Mouse (Mus musculus) ES-Bruce4 (cell line): ENCODE results near the gene Ddx42. TPM values are rescaled to one million over a fixed set of nuclear protein-coding genes. Genes with fewer than 3 reads are reported as not detected.

Experiments used
- H3K27ac ChIP-seq: 2 replicates; pipeline ENCODE4 v1.5.1; 2012; ENCODE audit warnings: low read length, inconsistent platforms; ENCODE audit not compliant: insufficient read depth
- H3K27me3 ChIP-seq: 2 replicates; pipeline ENCODE4 v1.6.1; 2012; ENCODE audit warnings: mild to moderate bottlenecking, low read length, inconsistent platforms; ENCODE audit not compliant: control insufficient read depth, poor library complexity, insufficient read depth, severe bottlenecking
- H3K36me3 ChIP-seq: 2 replicates; pipeline ENCODE4 v1.6.1; 2012; ENCODE audit warnings: inconsistent platforms, mild to moderate bottlenecking, low read length, moderate library complexity; ENCODE audit not compliant: control insufficient read depth, poor library complexity, insufficient read depth, severe bottlenecking
- H3K4me1 ChIP-seq: one replicate; pipeline ENCODE4 v1.8.1; 2011; ENCODE audit warnings: low read length; ENCODE audit not compliant: control insufficient read depth, insufficient read depth
- H3K4me3 ChIP-seq: 2 replicates; pipeline ENCODE4 v1.5.1; 2011; ENCODE audit warnings: low read depth, mild to moderate bottlenecking, low read length
- H3K9ac ChIP-seq: 2 replicates; pipeline ENCODE4 v1.6.1; 2012; ENCODE audit warnings: low read depth, mild to moderate bottlenecking, inconsistent platforms; ENCODE audit not compliant: poor library complexity, severe bottlenecking
- H3K9me3 ChIP-seq: replicated peaks from 2 replicates; pipeline ENCODE4 v1.6.1; 2012; ENCODE audit warnings: mild to moderate bottlenecking, low read length, inconsistent platforms; ENCODE audit not compliant: control insufficient read depth, poor library complexity, insufficient read depth, severe bottlenecking
- CTCF ChIP-seq: IDR thresholded peaks from one replicate; pipeline ENCODE4 v1.8.1; 2011; ENCODE audit warnings: low read depth, low read length
- EP300 ChIP-seq: IDR thresholded peaks from 2 replicates; pipeline ENCODE4 v1.6.1; 2011; ENCODE audit warnings: low read depth, low read length; ENCODE audit not compliant: insufficient read depth
- POLR2A ChIP-seq: IDR thresholded peaks from one replicate; pipeline ENCODE4 v1.8.1; 2011; ENCODE audit warnings: low read length; ENCODE audit not compliant: insufficient read depth
- polyA plus RNA-seq: library from polyadenylated mRNA; stranded (reverse); fragments of >200 nt; gene quantifications from 2 replicates; pipeline ENCODE4 v1.2.4, GENCODE M21; 2011; ENCODE audit warnings: low read depth; ENCODE audit not compliant: missing spikeins, insufficient read depth, insufficient read length

Gene Ddx42
- polyA plus RNA-seq, 1 experiment: 75.4 TPM

- no peak overlapping the region for H3K9ac ChIP-seq
- TF ChIP-seq CTCF (no peak), POLR2A (no peak), EP300 (no peak)
- no peaks in the 10 kb centered on the region for H3K36me3 ChIP-seq
- H3K4me1 ChIP-seq: no peaks in the 10 kb centered on the region
- H3K9me3 ChIP-seq: no peaks in the 10 kb centered on the region
- H3K27ac ChIP-seq: no peak overlapping the region
- H3K27me3 ChIP-seq: no peaks in the 10 kb centered on the region
- no peak overlapping the region for H3K4me3 ChIP-seq
Measured at GRCm38 (mm10) chr11:106284126-106284525, 67.4 kb downstream of the Ddx42 start.

- Histone ChIP-seq H3K9ac (no peak overlapping the region), H3K27ac (no peak overlapping the region), H3K4me1 (no peaks in the 10 kb centered on the region), H3K36me3 (no peaks in the 10 kb centered on the region), H3K9me3 (no peaks in the 10 kb centered on the region), H3K27me3 (no peaks in the 10 kb centered on the region), H3K4me3 (no peak overlapping the region)
- TF ChIP-seq CTCF (no peak), POLR2A (no peak), EP300 (no peak)
Measured at GRCm38 (mm10) chr11:106286206-106286605, 69.5 kb downstream of the Ddx42 start.

GRCm38 (mm10) chr11:106286987-106287386 is 70.3 kb downstream of the Ddx42 start:
- Histone ChIP-seq H3K9me3 (0 out of 2 replicates have a peak, but pooled peaks cover 1% of the 10 kb centered on the region), H3K36me3 (no peaks in the 10 kb centered on the region), H3K4me3 (no peak overlapping the region), H3K27me3 (no peaks in the 10 kb centered on the region), H3K27ac (no peak overlapping the region), H3K4me1 (no peaks in the 10 kb centered on the region), H3K9ac (no peak overlapping the region)
- TF ChIP-seq CTCF (no peak), POLR2A (no peak), EP300 (no peak)

- no peak overlapping the region for H3K27ac ChIP-seq
- TF ChIP-seq POLR2A (no peak), CTCF (no peak), EP300 (no peak)
- no peak overlapping the region for H3K9ac ChIP-seq
- no peaks in the 10 kb centered on the region for H3K4me1 ChIP-seq
- no peak overlapping the region for H3K4me3 ChIP-seq
- no peaks in the 10 kb centered on the region for H3K36me3 ChIP-seq
- H3K9me3 ChIP-seq: 0 out of 2 replicates have a peak, but pooled peaks cover 2% of the 10 kb centered on the region
- no peaks in the 10 kb centered on the region for H3K27me3 ChIP-seq
Measured at GRCm38 (mm10) chr11:106289369-106289768, 72.6 kb downstream of the Ddx42 start.

- 0 out of 2 replicates have a peak, but pooled peaks cover 2% of the 10 kb centered on the region for H3K9me3 ChIP-seq
- no peaks in the 10 kb centered on the region for H3K36me3 ChIP-seq
- no peak overlapping the region for H3K9ac ChIP-seq
- no peak for TF ChIP-seq EP300
- no peak for TF ChIP-seq CTCF
- no peak for TF ChIP-seq POLR2A
- H3K4me3 ChIP-seq: no peak overlapping the region
- H3K27me3 ChIP-seq: no peaks in the 10 kb centered on the region
- H3K4me1 ChIP-seq: no peaks in the 10 kb centered on the region
- H3K27ac ChIP-seq: no peak overlapping the region
Measured at GRCm38 (mm10) chr11:106290376-106290775, 73.7 kb downstream of the Ddx42 start.

GRCm38 (mm10) chr11:106291861-106292260 is 75.1 kb downstream of the Ddx42 start:
- H3K27me3 ChIP-seq: no peaks in the 10 kb centered on the region
- H3K27ac ChIP-seq: no peak overlapping the region
- H3K9me3 ChIP-seq: 0 out of 2 replicates have a peak, but pooled peaks cover 2% of the 10 kb centered on the region
- H3K4me3 ChIP-seq: no peak overlapping the region
- no peak overlapping the region for H3K9ac ChIP-seq
- no peak for TF ChIP-seq EP300
- TF ChIP-seq POLR2A: no peak
- no peak for TF ChIP-seq CTCF
- H3K4me1 ChIP-seq: no peaks in the 10 kb centered on the region
- no peaks in the 10 kb centered on the region for H3K36me3 ChIP-seq

Other genes with a start within 250 kb of the Ddx42 start
- gene Ace, start 249.0 kb upstream of the Ddx42 start, polyA plus RNA-seq: 0.18 TPM in 1 of 2 replicates, not detected in the other
- gene Ace3, start 222.3 kb upstream of the Ddx42 start, polyA plus RNA-seq: not detected in 2 replicates
- 0.21 and 0.68 TPM in 2 replicates for gene Kcnh6, start 208.8 kb upstream of the Ddx42 start, polyA plus RNA-seq
- 48.9 TPM in 2 replicates for gene Dcaf7, start 180.1 kb upstream of the Ddx42 start, polyA plus RNA-seq
- gene Taco1, start 150.9 kb upstream of the Ddx42 start, polyA plus RNA-seq: 9.8 and 11.6 TPM in 2 replicates
- 44.6 and 46.1 TPM in 2 replicates for gene Map3k3, start 132.3 kb upstream of the Ddx42 start, polyA plus RNA-seq
- gene Gm10840, start 56.1 kb upstream of the Ddx42 start, polyA plus RNA-seq: not detected in 2 replicates
- gene Limd2, start 56.1 kb upstream of the Ddx42 start, polyA plus RNA-seq: 53.7 and 57.2 TPM in 2 replicates
- gene Strada, start 14.8 kb upstream of the Ddx42 start, polyA plus RNA-seq: 29.8 and 34.2 TPM in 2 replicates
- gene Ccdc47, start 582 bp upstream of the Ddx42 start, polyA plus RNA-seq: 93.2 and 119 TPM in 2 replicates
- gene Ftsj3, start 39.2 kb downstream of the Ddx42 start, polyA plus RNA-seq: 139 and 156 TPM in 2 replicates
- 170 and 188 TPM in 2 replicates for gene Psmc5, start 39.2 kb downstream of the Ddx42 start, polyA plus RNA-seq
- 75.6 and 78.1 TPM in 2 replicates for gene Smarcd2, start 56.0 kb downstream of the Ddx42 start, polyA plus RNA-seq
- gene Tcam1, start 59.7 kb downstream of the Ddx42 start, polyA plus RNA-seq: 0.44 and 0.45 TPM in 2 replicates
- not detected in 2 replicates for gene Gh, start 84.9 kb downstream of the Ddx42 start, polyA plus RNA-seq
- gene Cd79b, start 97.8 kb downstream of the Ddx42 start, polyA plus RNA-seq: 0.75 and 1.5 TPM in 2 replicates
- not detected in 2 replicates for gene Scn4a, start 136.4 kb downstream of the Ddx42 start, polyA plus RNA-seq
- not detected in 2 replicates for gene Prr29, start 148.5 kb downstream of the Ddx42 start, polyA plus RNA-seq
- not detected in 2 replicates for gene Icam2, start 171.1 kb downstream of the Ddx42 start, polyA plus RNA-seq